Mouse (Mus musculus) G1E (cell line): ENCODE data around the gene Rab13.

Experiments used
- CTCF ChIP-seq: IDR thresholded peaks from 2 replicates; pipeline ENCODE4 v1.5.1; 2012; ENCODE audit warnings: low read depth, low read length, inconsistent platforms, mixed read lengths
- GATA1 ChIP-seq: IDR thresholded peaks from 2 replicates; pipeline ENCODE4 v1.6.1; 2012; ENCODE audit warnings: borderline replicate concordance, low read length, inconsistent platforms, mixed read lengths
- TAL1 ChIP-seq: conservative IDR thresholded peaks from 2 replicates; pipeline ENCODE4 v1.6.1; 2012; ENCODE audit warnings: low read depth, low read length, inconsistent platforms, mixed read lengths

GRCm38 (mm10) chr3:90241669-90242358 is 28.3 kb downstream of the Rab13 start:
- TF ChIP-seq GATA1, result no peak
- TF ChIP-seq TAL1, result no peak
- no peak for TF ChIP-seq CTCF
